Mouse (Mus musculus) midbrain, embryonic 16.5 days (tissue): ENCODE results near the gene Orc6. TPM values are rescaled to one million over a fixed set of nuclear protein-coding genes. Genes with fewer than 3 reads are reported as not detected.

Experiments used
- ATAC-seq: fragments of 200-750 bp; cut with Nextera tagmentation; 2 replicates; pipeline ENCODE4 v1.8.0; 2017; ENCODE audit warnings: moderate TSS enrichment
- H3K27ac ChIP-seq: fragments of 300-500 bp; sonication (generic); 2 replicates; pipeline ENCODE4 v1.5.1; 2014; ENCODE audit warnings: mild to moderate bottlenecking, low read length, mixed read lengths
- H3K27me3 ChIP-seq: fragments of 300-500 bp; sonication (generic); 2 replicates; pipeline ENCODE4 v1.6.1; 2014; ENCODE audit warnings: low read depth, low read length, mixed read lengths; ENCODE audit not compliant: control insufficient read depth, insufficient read depth
- H3K36me3 ChIP-seq: fragments of 300-500 bp; sonication (generic); 2 replicates; pipeline ENCODE4 v1.6.1; 2014; ENCODE audit warnings: mild to moderate bottlenecking, low read length, moderate library complexity, mixed read lengths; ENCODE audit not compliant: control insufficient read depth, insufficient read depth
- H3K4me1 ChIP-seq: fragments of 300-500 bp; sonication (generic); 2 replicates; pipeline ENCODE4 v1.6.1; 2014; ENCODE audit warnings: mild to moderate bottlenecking, low read length, mixed read lengths; ENCODE audit not compliant: control insufficient read depth, insufficient read depth
- H3K4me2 ChIP-seq: fragments of 300-500 bp; sonication (generic); 2 replicates; pipeline ENCODE4 v1.6.1; 2014; ENCODE audit warnings: mild to moderate bottlenecking, low read length, mixed read lengths
- H3K4me3 ChIP-seq: fragments of 300-500 bp; sonication (generic); 2 replicates; pipeline ENCODE4 v1.5.1; 2014; ENCODE audit warnings: low read depth, mild to moderate bottlenecking, low read length, moderate library complexity, mixed read lengths
- H3K9ac ChIP-seq: fragments of 300-500 bp; sonication (generic); 2 replicates; pipeline ENCODE4 v1.6.1; 2014; ENCODE audit warnings: low read depth, low read length, mixed read lengths
- H3K9me3 ChIP-seq: fragments of 300-500 bp; sonication (generic); replicated peaks from 2 replicates; pipeline ENCODE4 v1.6.1; 2014; ENCODE audit warnings: mild to moderate bottlenecking, low read length, mixed read lengths; ENCODE audit not compliant: control insufficient read depth, poor library complexity, severe bottlenecking
- WGBS: fragments of 180-500 bp; shearing (Covaris S2); extraction: QIAGEN DNeasy Blood & Tissue Kit; methylation state at CpG from one replicate; pipeline ENCODE4 v1.1.7; 2014; 5-methylcytosine and 5-hydroxymethylcytosine counted together
- polyA plus RNA-seq: library from polyadenylated mRNA; unstranded; fragments of >200 nt; fragmentation: Nextera tagmentation; extraction: Ambion mirVana; gene quantifications from 2 replicates; pipeline ENCODE4 v1.2.1, GENCODE M21; 2015

Gene Orc6
- polyA plus RNA-seq, 1 experiment from 2014 or later, result 67.1 TPM

GRCm38 (mm10) chr8:85353287-85353686 lies 53.9 kb downstream of the Orc6 start:
- no peak overlapping the region for H3K9ac ChIP-seq
- H3K27ac ChIP-seq, result no peak overlapping the region
- H3K9me3 ChIP-seq, result no peaks in the 10 kb centered on the region
- no peaks in the 10 kb centered on the region for H3K36me3 ChIP-seq
- H3K27me3 ChIP-seq, result no peaks in the 10 kb centered on the region
- no peak overlapping the region for H3K4me2 ChIP-seq
- WGBS, result 82% methylated on average over 4 of the region's 4 CpGs
- H3K4me3 ChIP-seq, result no peak overlapping the region
- ATAC-seq, result no peak
- H3K4me1 ChIP-seq, result no peaks in the 10 kb centered on the region

Other genes with a start within 250 kb of the Orc6 start
- 79.5 and 93.5 TPM in 2 replicates for gene Fbxw9, start 239.6 kb upstream of the Orc6 start, polyA plus RNA-seq
- gene Gm5741, start 231.7 kb upstream of the Orc6 start, polyA plus RNA-seq, result 1.7 and 3.3 TPM in 2 replicates
- 114 and 120 TPM in 2 replicates for gene Dhps, start 227.9 kb upstream of the Orc6 start, polyA plus RNA-seq
- gene Wdr83os, start 218.9 kb upstream of the Orc6 start, polyA plus RNA-seq, result 129 and 133 TPM in 2 replicates
- gene Wdr83, start 218.3 kb upstream of the Orc6 start, polyA plus RNA-seq, result 57.5 and 57.9 TPM in 2 replicates
- 18.1 and 18.2 TPM in 2 replicates for gene Man2b1, start 216.4 kb upstream of the Orc6 start, polyA plus RNA-seq
- gene Zfp791, start 176.5 kb upstream of the Orc6 start, polyA plus RNA-seq, result 4.6 and 5.3 TPM in 2 replicates
- gene Cks1brt, start 147.7 kb upstream of the Orc6 start, polyA plus RNA-seq, result not detected in 2 replicates
- not detected in 2 replicates for gene Olfr371, start 73.6 kb upstream of the Orc6 start, polyA plus RNA-seq
- 189 and 193 TPM in 2 replicates for gene Vps35, start 170 bp downstream of the Orc6 start, polyA plus RNA-seq
- 0.09 and 0.36 TPM in 2 replicates for gene Mylk3, start 86.7 kb downstream of the Orc6 start, polyA plus RNA-seq
- gene 4921524J17Rik, start 133.2 kb downstream of the Orc6 start, polyA plus RNA-seq, result 46.5 and 48.6 TPM in 2 replicates
- gene Gpt2, start 192.9 kb downstream of the Orc6 start, polyA plus RNA-seq, result 37.7 and 42.2 TPM in 2 replicates